Mouse (Mus musculus) hindbrain, postnatal 0 days (tissue): ENCODE results near the gene Cdc20. TPM values are rescaled to one million over a fixed set of nuclear protein-coding genes. Genes with fewer than 3 reads are reported as not detected.

Experiments used
- ATAC-seq: fragments of 200-750 bp; cut with Nextera tagmentation; 2 replicates; pipeline ENCODE4 v1.8.0; 2017; ENCODE audit warnings: mild to moderate bottlenecking, moderate TSS enrichment, moderate library complexity
- DNase-seq: peaks from one replicate; pipeline ENCODE4 v3.0.0-alpha.2; 2015; ENCODE audit warnings: low spot score
- H3K27ac ChIP-seq: fragments of 300-500 bp; sonication (generic); 2 replicates; pipeline ENCODE4 v1.5.1; 2014; ENCODE audit warnings: mild to moderate bottlenecking
- H3K27me3 ChIP-seq: fragments of 300-500 bp; sonication (generic); 2 replicates; pipeline ENCODE4 v1.6.1; 2014; ENCODE audit warnings: low read length, mixed read lengths; ENCODE audit not compliant: insufficient read depth
- H3K36me3 ChIP-seq: fragments of 300-500 bp; sonication (generic); 2 replicates; pipeline ENCODE4 v1.6.1; 2014; ENCODE audit warnings: low read length, mixed read lengths; ENCODE audit not compliant: insufficient read depth
- H3K4me1 ChIP-seq: fragments of 300-500 bp; sonication (generic); 2 replicates; pipeline ENCODE4 v1.6.1; 2014; ENCODE audit warnings: antibody characterized with exemption, low read length, mixed read lengths; ENCODE audit not compliant: insufficient read depth
- H3K4me2 ChIP-seq: fragments of 300-500 bp; sonication (generic); 2 replicates; pipeline ENCODE4 v1.6.1; 2014; ENCODE audit warnings: low read depth, mild to moderate bottlenecking, low read length, moderate library complexity, mixed read lengths
- H3K4me3 ChIP-seq: fragments of 300-500 bp; sonication (generic); 2 replicates; pipeline ENCODE4 v1.5.1; 2014; ENCODE audit warnings: low read length
- H3K9ac ChIP-seq: fragments of 300-500 bp; sonication (generic); replicated peaks from 2 replicates; pipeline ENCODE4 v1.6.1; 2014; ENCODE audit warnings: mild to moderate bottlenecking, low read length, moderate library complexity, mixed read lengths
- H3K9me3 ChIP-seq: fragments of 300-500 bp; sonication (generic); 2 replicates; pipeline ENCODE4 v1.6.1; 2016; ENCODE audit warnings: low read length, mixed read lengths
- CTCF ChIP-seq: IDR thresholded peaks from 2 replicates; pipeline ENCODE4 v1.5.1; 2016; ENCODE audit warnings: antibody characterized with exemption, control low read depth, low read depth
- WGBS: fragments of 180-500 bp; shearing (Covaris S2); extraction: QIAGEN DNeasy Blood & Tissue Kit; methylation state at CpG from one replicate; pipeline ENCODE4 v1.1.7; 2014; 5-methylcytosine and 5-hydroxymethylcytosine counted together
- polyA plus RNA-seq: library from polyadenylated mRNA; unstranded; fragments of >200 nt; fragmentation: Nextera tagmentation; extraction: Ambion mirVana; gene quantifications from 2 replicates; pipeline ENCODE4 v1.2.1, GENCODE M21; 2015
- total RNA-seq: library from RNA; depleted of rRNA; stranded (reverse); fragments of >200 nt; gene quantifications from 2 replicates; pipeline ENCODE4 v1.2.3, GENCODE M21; 2014; rRNA removed

Gene Cdc20
- 38.2 and 40.7 TPM in 2 replicates for total RNA-seq
- polyA plus RNA-seq, result 36.3 and 41.6 TPM in 2 replicates

- WGBS, result under 1% methylated on average over 67 of the region's 67 CpGs
- DNase-seq (peak; percentile 98), ATAC-seq (peak; percentile 98)
- H3K4me3 ChIP-seq, result peak within 1 kb of the TSS; percentile 50
- peaks cover 3% of the 10 kb centered on the region; the same call in 1 of the 2 replicates for H3K36me3 ChIP-seq
- peaks cover 4% of the 10 kb centered on the region for H3K4me1 ChIP-seq
- no peaks in the 10 kb centered on the region for H3K9me3 ChIP-seq
- H3K27me3 ChIP-seq, result no peaks in the 10 kb centered on the region
- peak within 1 kb of the TSS; percentile 80 for H3K27ac ChIP-seq
- H3K9ac ChIP-seq, result peak within 1 kb of the TSS; percentile 67
- H3K4me2 ChIP-seq, result peak within 1 kb of the TSS; percentile 91
- peak; percentile 16; the same call in 1 of the 2 replicates for TF ChIP-seq CTCF
These were observed at the start of gene Cdc20 for GRCm38 (mm10) chr4:118436820-118437603. Cdc20 (minus strand) TSS chr4:118437352.

DNA sequence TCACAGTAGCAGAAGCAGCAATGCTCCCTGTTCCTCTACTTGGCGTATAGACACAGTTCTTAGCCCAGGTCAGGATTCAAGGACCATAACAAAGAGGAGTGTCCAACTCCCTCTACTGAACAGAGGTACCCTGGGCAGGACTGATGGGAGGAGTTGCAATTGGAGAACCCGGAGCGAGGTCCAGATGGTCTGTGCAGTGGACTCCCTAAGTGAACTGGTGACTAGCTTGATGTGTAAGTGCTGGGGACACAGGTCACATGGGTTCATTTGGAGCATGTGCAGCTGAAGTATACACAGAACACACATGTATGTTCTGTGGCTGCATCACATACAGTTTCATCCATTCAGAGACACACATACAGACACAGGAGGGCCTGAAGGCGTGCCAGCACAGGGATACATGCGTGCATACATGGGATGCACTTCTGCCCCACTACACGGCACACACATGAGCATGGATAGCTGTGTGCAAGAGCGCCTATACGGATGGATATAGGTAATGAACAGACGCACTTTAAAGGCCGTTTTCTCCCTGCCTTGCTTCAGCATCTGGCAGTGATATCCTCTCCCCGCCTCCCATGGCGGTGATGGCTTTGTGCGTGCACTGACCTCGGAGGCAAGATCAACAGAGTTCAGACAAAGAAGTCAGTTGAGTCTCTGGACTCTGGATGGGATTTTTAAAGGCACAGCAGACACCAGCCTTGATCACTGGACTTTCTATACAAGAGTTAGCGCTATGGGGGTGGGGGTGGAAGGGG is 39.8 kb upstream of the Cdc20 start:
- no peak overlapping the region for H3K9ac ChIP-seq
- no peak overlapping the region for H3K4me3 ChIP-seq
- H3K27me3 ChIP-seq, result no peaks in the 10 kb centered on the region
- no peaks in the 10 kb centered on the region for H3K36me3 ChIP-seq
- TF ChIP-seq CTCF, result no peak
- H3K4me2 ChIP-seq, result no peak overlapping the region
- 44% methylated on average over 15 of the region's 15 CpGs for WGBS
- ATAC-seq (no peak), DNase-seq (no peak)
- no peaks in the 10 kb centered on the region for H3K9me3 ChIP-seq
- H3K27ac ChIP-seq, result no peak overlapping the region
- H3K4me1 ChIP-seq, result no peaks in the 10 kb centered on the region

GRCm38 (mm10) chr4:118472687-118473086 is 35.5 kb upstream of the Cdc20 start:
- H3K4me1 ChIP-seq, result no peaks in the 10 kb centered on the region
- no peaks in the 10 kb centered on the region for H3K27me3 ChIP-seq
- ATAC-seq (no peak), DNase-seq (no peak)
- no peak overlapping the region for H3K4me3 ChIP-seq
- H3K27ac ChIP-seq, result no peak overlapping the region
- H3K9ac ChIP-seq, result no peak overlapping the region
- TF ChIP-seq CTCF, result no peak
- H3K9me3 ChIP-seq, result no peaks in the 10 kb centered on the region
- H3K36me3 ChIP-seq, result no peaks in the 10 kb centered on the region
- 94% methylated on average over 11 of the region's 11 CpGs for WGBS
- H3K4me2 ChIP-seq, result no peak overlapping the region

DNA sequence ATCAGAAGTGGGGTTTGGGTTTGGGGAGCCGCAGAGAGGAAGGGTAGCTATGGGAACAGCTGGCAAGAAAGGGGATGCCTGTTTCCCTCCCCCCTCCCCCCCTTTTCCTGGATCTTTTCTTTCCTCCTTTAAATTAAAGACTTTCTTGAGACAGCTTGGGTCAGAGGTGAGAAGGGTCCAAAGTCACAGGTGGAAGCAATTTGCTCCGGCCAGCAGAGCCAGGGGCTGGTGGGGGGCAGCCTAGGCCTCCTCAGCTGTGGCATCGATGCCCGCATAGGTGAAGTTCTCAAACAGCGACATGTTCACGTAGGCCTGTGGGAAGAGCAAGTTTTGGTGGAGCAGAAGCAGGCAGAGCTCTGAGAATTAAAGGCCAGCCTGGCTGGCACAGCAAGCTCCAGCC is 34.1 kb upstream of the Cdc20 start:
- Histone ChIP-seq H3K4me1 (no peaks in the 10 kb centered on the region), H3K4me3 (no peak overlapping the region), H3K9ac (no peak overlapping the region), H3K27me3 (no peaks in the 10 kb centered on the region), H3K27ac (no peak overlapping the region), H3K4me2 (no peak overlapping the region), H3K36me3 (no peaks in the 10 kb centered on the region), H3K9me3 (no peaks in the 10 kb centered on the region)
- DNase-seq (no peak), ATAC-seq (no peak)
- WGBS, result 79% methylated on average over 6 of the region's 6 CpGs
- no peak for TF ChIP-seq CTCF

- no peak for DNase-seq
These were observed 28.6 kb upstream of the Cdc20 start for GRCm38 (mm10) chr4:118465697-118466163.

DNA sequence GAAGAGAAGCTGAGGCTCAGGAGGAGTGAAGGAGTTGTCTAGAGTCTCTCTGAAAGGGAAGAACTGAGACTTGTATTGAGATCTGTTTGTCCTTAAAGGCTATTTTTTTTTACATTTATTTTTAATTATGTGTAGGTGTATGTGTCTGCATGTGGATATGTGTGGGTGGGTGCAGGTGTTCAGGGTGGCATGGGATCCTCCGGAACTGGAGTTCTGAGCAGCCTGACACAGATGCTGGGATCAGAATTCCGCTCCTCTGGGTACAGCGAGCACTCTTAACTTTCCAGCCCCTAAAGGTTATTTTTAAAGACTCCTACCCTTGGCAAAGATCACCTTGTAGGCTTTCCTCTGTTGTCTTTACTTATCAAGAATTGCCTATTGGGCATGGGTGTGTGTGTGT is 27.8 kb upstream of the Cdc20 start:
- ATAC-seq (no peak), DNase-seq (no peak)
- Histone ChIP-seq H3K4me1 (no peaks in the 10 kb centered on the region), H3K27ac (no peak overlapping the region), H3K9me3 (no peaks in the 10 kb centered on the region), H3K9ac (no peak overlapping the region), H3K4me3 (no peak overlapping the region), H3K4me2 (no peak overlapping the region), H3K27me3 (no peaks in the 10 kb centered on the region), H3K36me3 (no peaks in the 10 kb centered on the region)
- TF ChIP-seq CTCF, result no peak
- WGBS, result 95% methylated on average over 3 of the region's 3 CpGs

More at GRCm38 (mm10) chr4:118465697-118466163, 28.6 kb upstream of the Cdc20 start:
- no peak for ATAC-seq
- no peak for TF ChIP-seq CTCF
- WGBS, result 67% methylated on average over 11 of the region's 11 CpGs
- no peaks in the 10 kb centered on the region for H3K9me3 ChIP-seq
- no peaks in the 10 kb centered on the region for H3K36me3 ChIP-seq
- H3K27me3 ChIP-seq, result no peaks in the 10 kb centered on the region
- no peak overlapping the region for H3K9ac ChIP-seq
- no peak overlapping the region for H3K4me2 ChIP-seq
- no peak overlapping the region for H3K4me3 ChIP-seq
- no peaks in the 10 kb centered on the region for H3K4me1 ChIP-seq
- no peak overlapping the region for H3K27ac ChIP-seq
